In the genomic region with DNA sequence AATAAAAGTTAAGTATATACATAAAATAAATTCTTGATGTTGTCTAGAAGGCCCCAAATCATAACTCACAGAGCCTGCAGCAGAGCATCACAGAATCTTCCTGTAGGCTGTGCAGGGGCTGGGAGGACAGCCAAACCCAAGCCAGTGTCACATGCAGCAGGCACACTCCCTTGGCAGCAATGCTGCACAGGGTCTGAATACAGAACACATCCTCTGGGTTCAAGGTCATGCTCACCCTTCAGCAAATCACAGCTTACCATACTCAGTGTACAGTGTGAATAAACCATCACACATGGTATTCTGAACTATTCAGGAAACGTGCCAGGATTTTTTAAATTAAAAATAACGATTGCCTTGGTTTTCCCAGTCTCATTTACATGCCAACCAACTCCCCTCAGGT, we compare ENCODE assay signal across 8 mouse cellular contexts. TPM values are rescaled to one million over a fixed set of nuclear protein-coding genes. Genes with fewer than 3 reads are reported as not detected.
DNase-seq lines count a peak whose midpoint lies in the region; ATAC-seq and TF ChIP-seq lines count a peak whose summit lies in the region.

No protein-coding gene starts in this region.

- peak overlapping the region; percentile 38; the same call in 1 of the 2 replicates for H3K27ac ChIP-seq in hindbrain, postnatal 0 days
- no peak overlapping the region for H3K27ac ChIP-seq in thymus, adult 2 months (ENCODE audit: control insufficient read depth, insufficient read depth, low read length)

- no peaks in the 10 kb centered on the region for H3K27me3 ChIP-seq in hindbrain, postnatal 0 days (ENCODE audit: insufficient read depth, low read length)
- no peaks in the 10 kb centered on the region for H3K27me3 ChIP-seq in thymus, adult 2 months (ENCODE audit: control insufficient read depth, insufficient read depth, low read length)

- H3K4me3 ChIP-seq in hindbrain, postnatal 0 days (ENCODE audit: low read length): no peak overlapping the region
- H3K4me3 ChIP-seq in thymus, adult 2 months (ENCODE audit: control insufficient read depth, insufficient read depth, low read length): no peak overlapping the region

- peak; percentile 41 for DNase-seq in layer of hippocampus, adult 11-12 months (ENCODE audit: low spot score)
- no peak for DNase-seq in layer of hippocampus, postnatal 25 days (ENCODE audit: extremely low spot score in 1 of 2, low spot score in 1 of 2)
- peak; percentile 40 for DNase-seq in adrenal gland, postnatal 25 days
- DNase-seq in gastrocnemius, postnatal 14 days: peak; percentile 40
- DNase-seq in hindbrain, postnatal 0 days (ENCODE audit: low spot score): peak; percentile 45
- DNase-seq in lung, postnatal 10 days: peak; percentile 46
- DNase-seq in thymus, postnatal 0 days (ENCODE audit: low spot score): no peak
- no peak for DNase-seq in thymus, adult 2 months

- H3K9ac ChIP-seq in hindbrain, postnatal 0 days (replicated peaks; ENCODE audit: low read length): no peak overlapping the region

- TF ChIP-seq POLR2A in thymus, adult 2 months (IDR thresholded peaks at IDR 0.05; ENCODE audit: control insufficient read depth, extremely low read depth, insufficient read depth, low read length, poor library complexity): no peak

- 39% methylated on average over 2 of the region's 2 CpGs for WGBS in hindbrain, postnatal 0 days
- 65% methylated on average over 2 of the region's 2 CpGs for WGBS in thymus, adult 2 months

- H3K36me3 ChIP-seq in hindbrain, postnatal 0 days (ENCODE audit: insufficient read depth, low read length): no peaks in the 10 kb centered on the region
- H3K36me3 ChIP-seq in thymus, adult 2 months (ENCODE audit: control insufficient read depth, insufficient read depth, low read length): no peaks in the 10 kb centered on the region

- TF ChIP-seq CTCF in hindbrain, postnatal 0 days (IDR thresholded peaks at IDR 0.05; ENCODE audit: low read depth): no peak
- TF ChIP-seq CTCF in thymus, adult 2 months (IDR thresholded peaks at IDR 0.05; ENCODE audit: borderline replicate concordance, control insufficient read depth, extremely low read depth, insufficient read depth, low read length, poor library complexity): no peak

- H3K4me2 ChIP-seq in hindbrain, postnatal 0 days (ENCODE audit: low read depth, low read length): no peak overlapping the region

- H3K9me3 ChIP-seq in hindbrain, postnatal 0 days (ENCODE audit: low read length): no peaks in the 10 kb centered on the region

- ATAC-seq in hindbrain, postnatal 0 days: peak; percentile 45

- peaks cover 7% of the 10 kb centered on the region; the same call in 1 of the 2 replicates for H3K4me1 ChIP-seq in hindbrain, postnatal 0 days (ENCODE audit: insufficient read depth, low read length)
- H3K4me1 ChIP-seq in thymus, adult 2 months (replicated peaks; ENCODE audit: control insufficient read depth, insufficient read depth, low read length): no peaks in the 10 kb centered on the region

- intact Hi-C loops in gastrocnemius, postnatal 14 days (cut with DNase I; ENCODE audit: low total_unique reads): no loop called here

RNA-seq across cellular contexts. Expression of a gene that starts 52.7 kb away (rescaled TPM):
- total RNA-seq in layer of hippocampus, postnatal 25 days (2021): 100 to 1,000 TPM; 220 to 233 TPM
- total RNA-seq in adrenal gland, postnatal 25 days (2021): 56.5 and 68.7 TPM in 2 replicates
- 100 to 1,000 TPM; 104 to 121 TPM for total RNA-seq in gastrocnemius, postnatal 14 days (2021)
- 294 and 339 TPM in 2 replicates for total RNA-seq in hindbrain, postnatal 0 days (2014; rRNA removed)
- 84.1 and 91.9 TPM in 2 replicates for polyA plus RNA-seq in hindbrain, postnatal 0 days (2015; fragmentation: Nextera tagmentation; extraction: Ambion mirVana)
- 6.5 and 8.4 TPM in 2 replicates for polyA plus RNA-seq in thymus, postnatal 0 days (2015; fragmentation: Nextera tagmentation; extraction: Ambion mirVana)
- 13.4 and 20.5 TPM in 2 replicates for polyA plus RNA-seq in thymus, adult 2 months (2012; rRNA removed)

Comparison
In these comparisons a context has a peak if more than half of its experiments do, and no peak if none do; other contexts are left out.
1. DNase-seq: peak in layer of hippocampus, adult 11-12 months (single experiment), adrenal gland, postnatal 25 days (single experiment), gastrocnemius, postnatal 14 days (single experiment), hindbrain, postnatal 0 days (single experiment) and lung, postnatal 10 days (single experiment); none in layer of hippocampus, postnatal 25 days (0 of 2), thymus, postnatal 0 days (single experiment) and thymus, adult 2 months (single experiment).